Mouse (Mus musculus): ENCODE results near the gene Tulp2.
"Not testable (repeated sequence)": the region's sequence is repeated elsewhere in the genome, so short reads cannot be mapped to it uniquely, and the experiment has no call there.

The Tulp2 gene

DNA sequence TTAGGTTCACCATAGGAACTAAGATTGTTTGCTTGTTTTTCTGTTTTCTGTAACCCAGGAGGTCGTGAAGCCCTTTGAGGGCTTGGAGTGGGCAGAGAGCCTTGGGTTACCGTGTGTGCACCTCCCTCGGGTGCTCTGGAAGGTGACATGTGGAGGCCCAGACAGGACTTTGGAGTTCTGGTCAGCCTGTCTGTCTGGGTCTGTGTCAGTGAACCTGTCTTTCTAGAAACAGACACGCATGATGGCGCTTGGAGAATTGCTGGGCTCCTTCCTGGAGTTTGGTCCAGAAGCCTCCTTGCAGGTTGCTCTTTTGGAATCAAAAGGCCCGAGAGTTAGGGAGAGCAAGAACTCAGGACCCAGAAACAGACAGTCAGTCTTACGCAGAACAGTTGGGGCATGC lies 21.3 kb upstream of the Tulp2 start:
- peak; percentile 51 for DNase-seq

DNA sequence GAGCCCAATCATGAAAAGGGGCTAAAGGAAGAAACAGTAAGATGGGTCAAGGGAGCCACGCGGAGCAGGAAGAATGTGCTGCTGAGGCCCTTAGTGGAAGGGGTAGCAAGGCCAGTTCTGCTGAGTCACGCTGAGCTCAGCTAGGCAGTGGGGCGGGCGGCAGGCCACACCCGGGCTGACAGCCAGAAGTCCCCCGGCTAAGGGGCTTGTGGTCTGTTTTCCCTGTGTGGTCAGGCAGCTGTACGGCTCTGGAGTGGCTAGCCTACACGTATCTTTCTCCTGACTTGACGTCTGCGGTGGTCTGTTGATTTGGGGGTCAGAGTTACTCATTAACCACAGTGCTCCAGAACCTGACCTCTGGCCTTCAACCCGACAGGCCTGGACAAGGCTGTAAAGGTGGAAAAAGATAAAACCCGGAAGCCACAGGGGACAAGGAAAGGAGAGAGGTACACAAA lies 20.8 kb upstream of the Tulp2 start:
- peak; percentile 55 for DNase-seq

DNA sequence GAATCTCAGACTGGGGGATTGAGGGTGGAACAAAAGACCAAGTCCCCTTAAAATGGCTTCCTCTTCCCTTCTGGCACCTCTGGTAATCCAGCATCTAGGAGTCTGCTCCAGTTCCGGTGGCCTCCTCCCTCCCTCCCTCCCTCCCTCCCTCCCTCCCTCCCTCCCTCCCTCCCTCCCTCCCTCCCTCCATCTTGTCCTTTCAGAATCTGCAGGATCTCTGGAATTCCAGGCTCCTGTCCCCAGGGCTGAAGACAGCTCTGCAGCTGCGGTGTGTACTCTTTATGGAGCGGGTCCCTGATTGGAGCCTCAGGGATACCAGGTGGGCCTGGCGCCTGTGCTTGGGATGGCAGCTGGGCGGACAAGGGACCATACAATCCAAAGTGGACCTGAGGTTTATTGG lies 20.4 kb upstream of the Tulp2 start:
- DNase-seq: no peak

DNA sequence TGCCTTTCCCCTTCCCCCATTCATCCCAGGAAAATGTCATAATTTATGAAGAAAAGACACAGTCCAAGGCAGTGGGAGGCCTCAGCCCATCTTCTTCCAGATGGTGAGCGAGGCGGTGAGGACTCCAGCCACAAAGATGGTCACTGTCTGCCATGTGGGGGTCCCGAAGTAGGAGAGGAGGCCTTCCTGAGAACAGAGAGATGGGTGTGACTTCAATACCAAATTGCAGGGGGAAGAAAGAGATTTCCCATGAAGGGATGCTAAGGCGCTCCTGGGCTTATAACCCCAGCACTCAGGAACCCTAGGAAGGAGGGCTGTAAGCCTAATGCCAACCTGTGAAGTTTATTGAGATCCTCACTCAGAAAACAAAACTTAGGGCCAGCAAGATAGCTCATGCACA lies 19.9 kb upstream of the Tulp2 start:
- no peak for DNase-seq

DNA sequence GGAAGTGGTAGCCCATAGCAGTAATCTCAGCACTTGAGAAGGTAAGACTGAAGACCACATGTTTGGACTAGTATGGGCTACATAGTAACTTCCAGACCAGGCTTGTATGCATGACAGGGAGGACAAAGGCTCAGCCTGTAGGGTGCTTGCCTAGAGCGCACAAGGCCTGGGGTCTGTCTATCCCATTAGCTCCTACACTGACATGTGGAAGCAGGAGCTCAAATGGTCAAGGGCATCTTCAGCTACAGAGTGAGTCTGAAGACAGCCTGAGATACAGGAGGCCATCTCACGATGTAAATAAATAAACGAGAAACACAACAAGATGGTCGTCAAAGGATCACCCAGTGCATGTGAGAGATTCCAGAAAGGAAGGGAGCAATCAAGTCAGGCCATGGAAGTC lies 19.4 kb upstream of the Tulp2 start:
- no peak for DNase-seq

DNA sequence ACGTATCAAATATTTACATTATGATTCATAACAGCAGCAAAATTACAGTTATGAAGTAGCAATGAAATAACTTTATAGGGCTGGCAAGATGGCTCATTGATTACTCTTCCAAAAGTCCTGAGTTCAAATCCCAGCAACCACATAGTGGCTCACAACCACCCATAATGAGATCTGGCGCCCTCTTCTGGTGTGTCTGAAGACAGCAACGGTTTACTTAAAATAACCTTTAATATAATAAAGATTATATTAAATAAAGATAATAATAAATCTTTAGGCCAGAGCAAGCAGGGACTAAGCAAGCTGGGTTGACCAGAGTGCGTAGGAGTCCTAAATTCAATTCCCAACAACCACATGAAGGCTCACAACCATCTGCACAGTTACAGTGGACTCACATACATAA lies 18.8 kb upstream of the Tulp2 start:
- peak; percentile 52 for DNase-seq

DNA sequence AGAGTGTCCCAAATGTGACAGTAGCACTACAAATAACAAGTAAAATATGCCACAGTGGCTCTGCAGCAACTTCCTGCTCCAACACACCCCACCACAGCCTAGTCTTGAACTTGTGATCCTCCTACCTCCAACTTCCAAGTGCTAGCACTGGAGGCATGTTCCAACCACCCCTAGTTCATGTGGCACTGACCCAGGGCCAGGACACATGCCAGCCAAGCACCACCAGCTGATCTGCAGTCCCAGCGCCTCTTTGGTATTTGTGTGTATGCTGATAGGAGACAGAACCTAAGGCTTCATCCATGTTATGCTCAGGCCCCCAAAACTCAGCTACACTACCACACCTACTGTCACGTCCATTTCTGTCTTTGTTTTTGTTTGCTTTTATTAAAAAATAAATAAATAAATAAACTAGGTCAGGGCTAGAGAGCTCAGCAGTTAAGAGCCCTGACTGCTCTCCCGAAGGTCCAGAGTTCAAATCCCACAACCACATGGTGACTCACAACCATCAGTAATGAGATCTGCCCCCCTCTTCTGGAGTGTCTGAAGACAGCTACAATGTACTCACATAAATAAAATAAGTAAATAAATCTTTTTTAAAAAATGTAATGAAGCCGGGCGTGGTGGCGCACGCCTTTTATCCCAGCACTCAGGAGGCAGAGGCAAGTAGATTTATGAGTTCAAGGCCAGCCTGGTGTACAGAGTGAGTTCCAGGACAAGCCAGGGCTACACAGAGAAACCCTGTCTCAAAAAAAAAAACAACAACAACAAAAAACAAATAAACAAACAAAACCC lies 17.5 kb upstream of the Tulp2 start:
- DNase-seq: peak; percentile 68

DNA sequence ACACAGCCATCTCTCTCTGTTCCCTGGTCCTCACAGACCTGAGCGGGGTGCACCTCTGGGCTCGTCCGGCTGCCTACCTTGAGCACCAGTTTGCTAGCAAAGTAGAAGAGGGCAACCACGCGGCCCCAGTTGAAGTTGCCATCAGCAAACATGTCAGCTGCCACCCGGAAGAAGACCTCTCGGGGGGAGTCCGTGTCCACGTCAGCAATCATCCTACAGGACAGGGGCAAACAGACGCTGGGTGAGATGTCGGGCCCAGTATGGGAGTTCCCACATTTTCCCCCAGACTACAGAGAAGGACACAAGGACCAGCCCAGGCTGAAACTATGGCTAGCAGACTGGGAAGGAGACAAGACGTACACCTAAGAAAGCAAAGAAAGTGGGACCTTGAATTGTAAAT lies 16.6 kb upstream of the Tulp2 start:
- no peak for DNase-seq

DNA sequence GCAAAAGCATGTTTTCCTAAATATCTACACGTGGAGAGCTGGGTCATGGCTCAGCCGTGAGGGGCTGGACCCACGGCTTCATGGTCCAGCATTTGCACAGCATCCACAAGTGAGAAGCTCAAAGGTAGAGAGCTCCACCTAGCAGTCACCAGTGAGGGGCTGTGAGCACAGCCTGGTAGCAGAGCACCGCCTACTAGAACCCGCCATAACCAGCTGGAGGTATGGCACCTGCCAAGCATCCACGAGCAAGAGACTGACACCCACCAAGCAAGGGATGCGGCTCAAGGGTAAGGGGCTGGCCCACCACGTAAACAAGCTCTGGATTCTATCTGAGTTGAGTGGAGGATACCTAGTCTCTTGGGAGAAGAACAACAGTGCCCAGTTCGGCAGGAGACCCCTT lies 16.1 kb upstream of the Tulp2 start:
- DNase-seq: peak; percentile 63

DNA sequence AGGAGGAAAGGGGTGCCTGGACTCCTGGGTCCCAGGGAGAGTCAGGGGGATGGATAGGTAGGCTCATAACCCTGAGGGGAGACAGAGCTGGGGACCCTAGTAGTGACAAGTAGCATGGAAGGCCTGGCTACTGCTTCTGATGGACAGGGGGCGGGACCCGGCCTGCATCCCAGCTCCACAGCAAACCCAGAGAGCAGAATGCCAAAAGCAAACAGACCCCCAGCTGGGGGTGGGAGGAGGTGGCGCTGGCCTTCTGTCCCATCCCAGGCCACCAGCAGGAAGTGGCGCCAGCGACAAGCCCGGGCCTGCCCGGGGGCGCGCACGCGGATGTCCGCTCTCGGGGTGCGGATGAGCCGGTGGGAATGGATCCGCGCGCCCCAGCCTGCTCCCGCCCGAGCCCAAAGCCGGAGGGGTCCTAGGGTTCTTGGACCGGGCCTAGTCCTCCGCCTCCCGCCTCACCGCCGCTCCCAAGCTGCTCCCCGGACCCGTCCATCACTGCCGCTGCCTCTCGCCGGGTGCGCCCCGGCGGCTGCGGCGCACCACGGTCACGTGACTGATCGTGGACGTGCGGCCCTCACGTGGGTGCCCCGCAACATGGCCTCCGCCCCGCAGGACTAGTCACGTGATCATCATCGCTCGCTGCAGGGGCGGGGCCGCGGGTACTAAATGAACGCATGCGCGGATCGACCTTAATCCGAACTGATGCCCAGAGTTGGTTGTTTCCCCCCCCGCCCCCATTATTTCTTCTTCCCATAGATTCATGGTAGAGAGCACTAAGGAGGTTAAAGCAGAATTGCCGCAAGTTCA lies 15.2 kb upstream of the Tulp2 start, which contains the start of gene Bax:
Gene Bax (minus strand): TSS at position 616 of the 807 bp plus-strand sequence.
- peak; percentile 98 for DNase-seq

DNA sequence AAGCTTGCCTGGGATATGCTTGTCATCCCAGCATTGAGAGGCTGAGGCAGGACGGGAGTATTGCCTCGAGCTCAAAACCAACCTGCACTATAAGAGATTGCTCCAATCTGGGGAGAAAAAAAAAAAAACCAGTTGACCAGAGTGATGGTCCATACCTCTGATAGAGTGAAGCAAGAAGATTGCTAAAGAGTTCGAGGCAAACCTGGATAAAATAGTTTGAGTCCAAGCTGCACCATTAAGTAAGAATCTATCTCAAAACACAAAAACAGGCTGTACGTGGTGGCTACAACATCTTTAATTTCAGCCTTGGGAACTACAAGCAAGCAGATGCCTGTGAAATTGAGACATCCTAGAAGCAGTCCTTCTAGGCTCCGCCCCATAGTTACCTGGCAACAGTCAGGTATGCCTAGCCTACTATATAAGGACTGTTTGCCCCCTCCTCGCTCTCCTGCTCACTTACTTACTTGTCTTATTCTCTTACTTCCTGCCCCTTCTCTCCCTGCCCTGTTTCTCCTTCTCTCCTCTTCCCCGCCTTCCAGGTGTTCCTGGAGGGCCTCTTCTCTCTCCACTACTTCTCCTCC lies 14.5 kb upstream of the Tulp2 start:
- peak; percentile 57 for DNase-seq

DNA sequence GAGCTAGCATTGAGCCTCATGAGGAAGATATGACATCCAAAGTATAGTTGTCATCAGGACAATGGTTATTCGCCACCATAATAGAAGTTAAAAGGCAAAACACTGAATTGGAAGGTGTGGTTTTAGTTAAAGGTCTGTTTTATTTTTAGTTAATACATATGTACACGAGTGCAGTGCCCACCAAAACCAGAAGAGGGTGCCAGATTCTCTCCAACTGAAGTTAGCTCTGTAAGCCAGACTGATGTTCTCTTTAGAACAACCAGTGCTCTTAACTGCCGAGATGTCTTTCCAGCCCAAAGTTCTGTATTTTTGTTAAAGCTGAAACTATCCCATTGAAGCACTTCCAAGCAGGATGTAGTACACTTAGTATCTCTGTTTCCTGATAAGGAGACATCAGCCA lies 10.8 kb upstream of the Tulp2 start:
- DNase-seq: peak; percentile 85

DNA sequence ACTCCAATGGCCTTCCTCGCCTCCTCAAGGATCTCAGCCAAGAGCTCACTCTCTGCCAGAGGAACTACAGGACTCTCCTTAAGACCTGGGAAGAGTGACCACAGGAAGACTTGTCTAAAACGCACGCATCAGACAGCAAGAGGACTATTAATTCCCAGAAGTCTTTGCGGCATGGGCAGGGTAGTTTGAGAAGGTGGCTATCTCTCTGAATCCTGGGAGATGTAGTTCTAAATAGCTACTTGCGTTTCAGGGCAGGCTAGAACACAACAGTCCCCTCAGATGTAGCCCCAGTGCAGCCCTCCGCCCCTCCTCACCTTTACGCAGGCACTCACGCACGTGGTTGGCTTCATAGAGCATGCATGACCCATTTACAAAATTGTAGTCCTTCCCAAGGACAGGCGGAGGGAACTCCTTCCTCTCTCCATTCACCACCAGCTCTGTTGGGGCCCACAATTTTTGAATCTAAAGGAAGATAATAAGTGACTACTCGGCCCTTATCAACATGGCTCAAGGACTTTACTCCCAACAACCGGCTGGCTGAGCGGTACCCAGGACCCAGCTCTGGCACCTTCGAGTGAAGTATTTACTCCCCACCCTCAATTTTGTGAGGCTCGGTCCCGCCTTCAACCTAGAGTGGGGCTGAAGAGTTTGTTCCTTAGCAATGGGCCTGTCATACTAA lies 6.2 kb upstream of the Tulp2 start:
- DNase-seq: peak; percentile 80

DNA sequence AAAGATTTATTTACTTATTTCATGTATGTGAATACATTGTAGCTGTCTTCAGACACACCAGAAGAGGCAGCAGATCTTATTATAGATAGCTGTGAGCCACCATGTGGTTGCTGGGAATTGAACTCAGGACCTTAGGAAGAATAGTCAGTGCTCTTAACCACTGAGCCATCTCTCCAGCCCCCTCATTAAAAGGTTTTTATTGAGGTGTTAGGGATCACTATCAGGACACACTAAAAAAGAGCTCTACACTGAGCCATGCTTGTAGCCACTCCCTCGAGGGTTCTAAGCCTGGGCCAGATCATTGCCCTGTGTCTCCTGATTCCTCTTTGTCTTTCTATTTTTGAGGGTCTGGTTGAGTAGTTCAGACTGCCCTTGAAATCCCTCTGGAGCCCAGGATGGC lies 5.2 kb upstream of the Tulp2 start:
- DNase-seq: no peak

DNA sequence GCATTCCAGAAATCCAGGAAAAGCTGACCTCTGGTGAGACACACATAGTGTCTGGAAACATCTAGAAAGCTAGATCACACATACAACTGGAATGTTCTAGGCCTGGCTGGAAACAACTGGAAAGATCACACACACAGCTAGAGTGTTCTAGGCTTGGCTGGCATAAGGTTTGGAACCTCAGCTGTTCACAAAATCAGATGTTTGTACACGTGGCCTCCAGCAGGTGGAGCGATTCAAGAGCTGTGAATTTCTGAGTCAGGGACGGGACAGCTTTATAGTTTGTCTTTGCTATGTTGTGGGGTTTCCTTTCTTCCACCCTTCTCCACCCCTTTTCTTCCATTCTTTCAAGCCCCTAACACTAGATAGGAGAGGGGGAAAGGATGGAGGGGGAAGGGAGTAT lies 4.7 kb upstream of the Tulp2 start:
- DNase-seq: peak; percentile 78

DNA sequence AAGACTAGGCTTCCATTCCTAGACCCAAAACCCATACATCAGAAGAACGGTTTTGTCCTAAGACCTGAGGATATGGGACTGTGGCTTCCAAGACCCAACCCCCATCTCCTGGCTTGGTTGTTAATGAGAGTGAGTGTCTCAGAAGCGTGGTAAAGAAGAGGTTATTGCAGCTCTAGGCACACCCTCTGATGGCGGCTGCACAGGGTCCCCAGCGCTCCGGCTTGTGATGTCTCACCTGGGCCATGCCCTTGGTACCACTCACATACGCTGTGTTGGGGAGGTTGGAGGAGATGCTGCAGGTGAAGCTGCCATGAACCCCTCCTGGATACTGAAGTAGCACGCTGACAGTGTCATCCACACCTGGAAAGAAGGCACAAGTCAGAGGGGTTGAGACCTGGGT lies 2.9 kb upstream of the Tulp2 start:
- DNase-seq: no peak

DNA sequence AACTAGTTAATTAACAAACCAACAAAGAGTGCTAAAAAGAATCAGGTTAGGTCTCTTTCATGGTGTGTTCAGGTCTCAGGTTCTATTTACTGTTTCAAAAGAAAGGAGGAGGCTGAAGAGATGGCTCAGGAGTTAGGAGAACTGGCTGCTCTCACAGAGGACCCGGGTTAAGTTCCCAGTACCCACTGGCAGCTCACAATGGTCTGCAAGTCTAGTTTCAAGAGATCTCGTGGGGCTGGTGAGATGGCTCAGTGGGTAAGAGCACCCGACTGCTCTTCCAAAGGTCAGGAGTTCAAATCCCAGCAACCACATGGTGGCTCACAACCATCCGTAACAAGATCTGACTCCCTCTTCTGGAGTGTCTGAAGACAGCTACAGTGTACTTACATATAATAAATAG lies 1.4 kb upstream of the Tulp2 start:
- not testable (repeated sequence) for DNase-seq

DNA sequence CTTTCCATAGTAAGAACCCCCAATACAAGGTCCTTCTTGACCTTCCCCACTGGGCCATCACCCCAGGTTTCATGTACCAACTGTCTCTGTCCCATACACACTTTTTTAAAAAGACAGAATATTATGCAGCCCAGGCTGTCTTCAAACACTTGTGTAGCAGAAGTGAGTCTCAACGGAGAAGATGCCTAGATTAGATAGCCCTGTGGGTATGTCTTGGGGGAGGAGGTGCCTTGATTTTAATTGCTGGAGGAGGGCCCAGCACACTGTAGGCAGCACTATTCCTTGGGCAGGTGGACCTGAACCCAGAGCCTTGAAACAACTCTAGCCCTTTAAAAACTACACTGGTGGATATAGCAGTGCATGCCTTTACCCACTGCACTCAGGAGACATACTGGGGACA lies 489 bp downstream of the Tulp2 start:
- no peak for DNase-seq

DNA sequence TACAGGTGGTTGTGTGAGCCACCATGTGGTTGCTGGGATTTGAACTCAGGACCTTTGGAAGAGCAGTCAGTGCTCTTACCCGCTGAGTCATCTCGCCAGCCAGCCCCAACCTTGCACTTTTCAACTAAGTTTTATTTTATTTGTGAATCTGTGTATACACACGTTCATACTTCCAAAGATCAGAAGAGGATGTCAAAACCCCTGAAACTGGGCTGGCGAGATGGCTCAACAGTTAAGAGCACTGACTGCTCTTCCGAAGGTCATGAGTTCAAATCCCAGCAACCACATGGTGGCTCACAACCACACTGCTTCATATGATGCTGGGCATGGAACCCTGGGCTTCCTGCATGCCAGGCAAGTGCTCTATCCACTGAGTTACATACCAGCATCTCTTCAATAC lies 3.3 kb downstream of the Tulp2 start:
- DNase-seq: not testable (repeated sequence)

DNA sequence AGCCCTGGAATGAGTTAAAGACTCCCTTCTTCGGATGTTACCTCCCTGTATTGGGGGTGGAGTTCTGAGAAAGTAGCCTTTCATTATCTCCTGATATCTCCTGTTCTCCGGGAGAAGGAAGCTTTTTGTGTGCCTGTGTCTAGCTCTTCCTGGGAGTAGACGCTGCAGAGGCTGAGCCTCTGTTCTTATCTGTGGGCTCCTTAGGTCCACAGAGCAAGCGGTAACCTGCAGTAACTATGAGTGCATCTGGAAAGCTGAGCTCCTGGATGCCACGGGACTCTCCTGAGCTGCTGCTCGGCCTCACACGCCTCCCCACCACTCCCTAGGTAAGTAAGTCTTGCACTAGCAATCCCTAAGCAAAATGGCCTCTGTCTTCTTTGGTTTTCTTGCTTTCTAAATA lies 4.5 kb downstream of the Tulp2 start:
- no peak for DNase-seq

DNA sequence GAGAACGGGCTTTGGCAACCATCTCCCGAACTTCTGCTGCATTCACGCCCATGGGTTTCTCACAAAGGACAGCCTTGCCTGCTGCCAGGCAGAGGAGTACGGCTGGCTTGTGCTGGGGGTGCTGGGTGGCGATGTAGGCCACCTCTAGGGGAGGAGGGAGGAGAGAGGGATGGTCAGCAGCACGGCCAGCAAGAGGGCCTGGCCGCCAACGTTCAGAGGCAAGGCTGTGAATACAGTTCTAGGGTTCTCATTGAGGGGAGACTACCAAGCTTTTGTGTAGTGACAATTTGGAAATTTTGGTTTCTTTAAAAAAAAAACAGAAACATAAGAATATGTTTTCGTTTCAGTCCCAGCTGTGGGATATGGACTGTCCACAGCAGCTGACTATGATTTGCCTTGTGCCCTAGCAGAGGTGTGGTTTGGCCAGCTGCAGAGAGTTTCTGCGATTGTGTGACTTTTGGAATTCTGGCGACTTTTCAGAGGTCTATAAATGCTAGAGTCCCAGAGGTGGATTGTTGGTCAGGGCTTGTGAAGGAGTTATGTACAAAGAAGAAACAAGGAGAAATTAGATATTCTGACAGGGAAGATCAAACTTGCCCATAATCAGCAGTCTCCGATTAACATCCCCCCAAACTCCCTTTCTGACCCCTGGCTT lies 5.2 kb downstream of the Tulp2 start, which contains the start of gene Gm45808:
Gene Gm45808 (minus strand): TSS at position 51 of the 655 bp plus-strand sequence.
- DNase-seq: no peak

DNA sequence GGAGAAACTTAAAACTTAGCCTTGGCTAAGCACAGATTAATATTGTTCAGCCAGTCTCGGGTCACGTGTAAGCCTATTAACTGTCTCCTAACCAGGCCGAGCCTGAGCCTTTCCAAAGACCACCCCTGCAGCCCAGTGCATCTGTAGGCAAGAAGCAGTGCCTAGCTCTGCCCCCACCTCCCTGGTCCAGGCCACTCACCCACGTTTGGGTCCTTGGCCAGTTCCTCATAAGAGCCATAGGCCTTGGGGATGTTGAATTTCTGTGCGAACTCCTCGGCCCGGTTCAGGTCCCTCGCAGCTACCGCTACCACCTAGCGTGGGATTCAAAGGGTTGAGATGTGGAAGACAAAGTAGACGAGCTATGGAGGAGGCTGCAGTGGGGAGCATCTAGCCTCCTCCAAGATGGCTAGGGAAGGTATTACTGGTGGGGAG lies 6.2 kb downstream of the Tulp2 start:
- DNase-seq: no peak

Data from cerebellum, adult 9-10 months (tissue).